Mouse (Mus musculus): ENCODE data around the gene Acsl3.

DNA sequence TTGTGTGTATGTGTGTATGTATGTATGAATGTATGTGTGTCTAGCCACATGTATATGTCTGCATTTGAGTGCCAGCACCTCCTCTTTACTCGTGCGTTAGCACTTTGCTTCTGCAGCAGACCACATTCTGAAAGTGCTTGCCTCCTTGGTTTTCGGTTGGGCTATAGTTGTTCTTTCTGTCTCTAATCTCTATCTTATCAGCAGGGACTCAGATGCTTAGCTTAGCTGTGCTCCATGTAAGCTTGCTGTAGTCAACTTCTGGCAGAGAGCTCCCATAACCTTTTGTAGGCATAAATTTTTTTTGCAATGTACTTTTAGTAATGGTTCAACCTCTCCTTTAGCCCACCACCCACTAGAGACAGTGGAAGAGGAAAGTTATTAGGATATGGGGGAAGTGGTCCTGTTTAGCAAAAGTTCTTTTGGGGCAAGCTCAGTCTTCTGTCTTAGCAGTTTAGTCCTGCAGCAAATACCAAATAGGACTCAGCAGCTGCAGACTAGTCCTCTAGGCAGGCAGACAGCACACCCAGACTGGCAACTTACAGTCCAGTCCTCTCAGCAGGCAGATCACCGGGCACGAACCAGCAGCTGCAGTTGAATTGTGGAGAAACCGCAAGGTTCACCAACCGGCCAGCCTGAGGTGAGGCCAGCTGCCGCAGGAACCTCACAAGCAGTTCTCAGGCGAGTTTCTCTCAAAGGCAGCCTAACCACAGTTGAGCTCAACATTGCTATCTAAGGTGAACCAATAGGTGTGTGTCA, 37.1 kb downstream of the Acsl3 start:
- TF ChIP-seq POLR2A (IDR thresholded peaks at IDR 0.05; ENCODE audit: insufficient read depth, low read depth, low read length) (no peak), CTCF (IDR thresholded peaks at IDR 0.05) (no peak), EP300 (IDR thresholded peaks at IDR 0.05; ENCODE audit: insufficient read depth, low read depth, low read length) (no peak)
